Mouse (Mus musculus) thymus, adult 2 months (tissue): ENCODE measurements around the gene Man1c1.

Experiments
- CTCF ChIP-seq: fragments of 200-500 bp; IDR thresholded peaks from 2 replicates; pipeline ENCODE4 v1.5.1; 2012; ENCODE audit warnings: mild to moderate bottlenecking, control low read depth, low read length, moderate library complexity, borderline replicate concordance; ENCODE audit not compliant: control insufficient read depth, poor library complexity, insufficient read depth; ENCODE audit errors: extremely low read depth
- POLR2A ChIP-seq: fragments of 200-500 bp; IDR thresholded peaks from 2 replicates; pipeline ENCODE4 v1.6.1; 2012; ENCODE audit warnings: mild to moderate bottlenecking, low read length, control low read depth, moderate library complexity; ENCODE audit not compliant: control insufficient read depth, poor library complexity, insufficient read depth; ENCODE audit errors: extremely low read depth

DNA sequence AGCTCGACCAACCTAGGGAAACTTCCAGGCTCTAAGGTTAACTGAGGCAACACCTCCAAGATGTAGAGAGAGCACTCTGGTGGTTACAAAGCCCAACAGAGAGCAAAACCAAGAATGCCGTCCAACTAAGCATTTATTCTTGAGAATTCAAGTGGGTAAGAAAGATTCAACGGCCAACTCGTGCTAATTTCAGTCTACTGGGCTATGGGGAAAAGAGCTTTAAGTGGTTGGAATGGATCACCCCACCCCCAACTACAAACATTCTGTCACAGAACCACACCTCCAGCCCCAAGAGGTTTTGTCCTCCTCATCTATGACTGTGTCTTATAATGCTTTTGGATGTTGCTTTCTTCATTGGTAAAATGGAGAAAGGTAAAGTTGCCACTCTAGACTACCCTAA lies 171.2 kb downstream of the Man1c1 start:
- TF ChIP-seq CTCF (no peak), POLR2A (no peak)
